Mouse (Mus musculus) CD4-positive helper T cell, adult 2 months (primary cell): ENCODE results near the gene 1700008O03Rik.

ENCODE experiments used
- DNase-seq: peaks from one replicate; pipeline ENCODE4 v3.0.0-alpha.2; 2012; ENCODE audit warnings: low read depth, missing footprints, low spot score

1700008O03Rik gene

GRCm38 (mm10) chr7:44349043-44349442 is 36.6 kb downstream of the 1700008O03Rik start:
- DNase-seq = no peak

GRCm38 (mm10) chr7:44344622-44345021 is 41.0 kb downstream of the 1700008O03Rik start:
- peak; percentile 34 for DNase-seq

- DNase-seq = no peak
Observed at GRCm38 (mm10) chr7:44343459-44344015, 42.1 kb downstream of the 1700008O03Rik start.

GRCm38 (mm10) chr7:44341714-44342113 is 43.9 kb downstream of the 1700008O03Rik start:
- no peak for DNase-seq

GRCm38 (mm10) chr7:44341119-44341518 is 44.5 kb downstream of the 1700008O03Rik start:
- DNase-seq = no peak

- no peak for DNase-seq
Observed at GRCm38 (mm10) chr7:44340226-44340625, 45.4 kb downstream of the 1700008O03Rik start.

GRCm38 (mm10) chr7:44337121-44337849 is 48.3 kb downstream of the 1700008O03Rik start:
- DNase-seq = no peak

- no peak for DNase-seq
Observed at GRCm38 (mm10) chr7:44336046-44337021, 49.3 kb downstream of the 1700008O03Rik start.

GRCm38 (mm10) chr7:44335031-44335878 is 50.4 kb downstream of the 1700008O03Rik start:
- no peak for DNase-seq

GRCm38 (mm10) chr7:44334139-44334538 is 51.5 kb downstream of the 1700008O03Rik start:
- DNase-seq = no peak

GRCm38 (mm10) chr7:44332336-44332735 is 53.3 kb downstream of the 1700008O03Rik start:
- DNase-seq = no peak

GRCm38 (mm10) chr7:44326614-44327013 is 59.0 kb downstream of the 1700008O03Rik start:
- DNase-seq = no peak

GRCm38 (mm10) chr7:44322290-44322689 is 63.3 kb downstream of the 1700008O03Rik start:
- no peak for DNase-seq

GRCm38 (mm10) chr7:44320886-44321285 is 64.7 kb downstream of the 1700008O03Rik start:
- DNase-seq = no peak

GRCm38 (mm10) chr7:44317913-44318312 is 67.7 kb downstream of the 1700008O03Rik start:
- peak; percentile 30 for DNase-seq

- no peak for DNase-seq
Observed at GRCm38 (mm10) chr7:44312484-44312883, 73.1 kb downstream of the 1700008O03Rik start.

GRCm38 (mm10) chr7:44311713-44312304 is 73.8 kb downstream of the 1700008O03Rik start:
- no peak for DNase-seq

- DNase-seq = peak; percentile 17
Observed at GRCm38 (mm10) chr7:44310878-44311712, 74.5 kb downstream of the 1700008O03Rik start.

GRCm38 (mm10) chr7:44310285-44310877 is 75.2 kb downstream of the 1700008O03Rik start:
- DNase-seq = peak; percentile 31
